Mouse (Mus musculus) cerebellum, adult 2 months (tissue): ENCODE measurements around the gene BC107364.
"Not testable (repeated sequence)": the region's sequence is repeated elsewhere in the genome, so short reads cannot be mapped to it uniquely, and the experiment has no call there.

Source experiments
- CTCF ChIP-seq: fragments of 200-500 bp; IDR thresholded peaks from 2 replicates; pipeline ENCODE4 v1.5.1; 2011; ENCODE audit warnings: low read depth, mild to moderate bottlenecking, control low read depth, low read length, moderate library complexity, borderline replicate concordance; ENCODE audit not compliant: insufficient read depth
- POLR2A ChIP-seq: fragments of 200-500 bp; IDR thresholded peaks from 2 replicates; pipeline ENCODE4 v1.6.1; 2011; ENCODE audit warnings: low read length, control low read depth, borderline replicate concordance; ENCODE audit not compliant: insufficient read depth

DNA sequence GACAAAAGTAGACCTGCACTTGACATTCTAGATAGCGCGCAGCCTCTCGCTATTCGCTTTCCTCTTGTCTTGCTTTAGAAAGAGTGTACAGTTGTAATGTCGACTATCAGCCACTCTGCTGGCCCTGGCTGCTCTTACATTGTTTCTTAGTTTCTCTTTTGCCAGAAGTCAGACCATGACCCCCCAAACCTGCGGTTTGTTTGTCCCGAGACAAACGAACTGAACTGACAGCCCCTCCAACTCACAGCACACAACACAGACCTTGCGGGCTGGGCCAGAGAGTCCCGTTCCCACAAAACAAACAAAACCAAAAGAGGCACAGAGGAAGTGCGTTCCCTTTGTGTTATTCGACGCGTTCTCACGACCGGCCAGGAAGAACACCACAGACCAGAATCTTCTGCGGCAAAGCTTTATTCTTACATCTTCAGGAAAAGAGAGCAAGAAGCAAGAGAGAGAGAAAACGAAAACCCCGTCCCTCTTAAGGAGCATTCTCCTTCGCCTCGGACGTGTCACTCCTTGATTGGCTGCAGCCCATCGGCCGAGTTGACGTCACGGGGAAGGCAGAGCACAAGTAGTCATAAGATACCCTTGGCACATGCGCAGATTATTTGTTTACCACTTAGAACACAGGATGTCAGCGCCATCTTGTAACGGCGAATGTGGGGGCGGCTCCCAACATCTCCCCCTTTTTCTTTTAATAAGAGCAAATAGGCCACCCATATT, 37.0 kb upstream of the BC107364 start:
- not testable (repeated sequence) for TF ChIP-seq CTCF, POLR2A
